Mouse (Mus musculus): ENCODE measurements at regions not wholly inside any gene's neighbourhood (a gene's known extent, or its start where the extent isn't known, plus 50 kb on each side); places are given as distances from the start of the nearest gene placed in this dataset.
"Not testable (repeated sequence)": the region's sequence is repeated elsewhere in the genome, so short reads cannot be mapped to it uniquely, and the experiment has no call there.

DNA sequence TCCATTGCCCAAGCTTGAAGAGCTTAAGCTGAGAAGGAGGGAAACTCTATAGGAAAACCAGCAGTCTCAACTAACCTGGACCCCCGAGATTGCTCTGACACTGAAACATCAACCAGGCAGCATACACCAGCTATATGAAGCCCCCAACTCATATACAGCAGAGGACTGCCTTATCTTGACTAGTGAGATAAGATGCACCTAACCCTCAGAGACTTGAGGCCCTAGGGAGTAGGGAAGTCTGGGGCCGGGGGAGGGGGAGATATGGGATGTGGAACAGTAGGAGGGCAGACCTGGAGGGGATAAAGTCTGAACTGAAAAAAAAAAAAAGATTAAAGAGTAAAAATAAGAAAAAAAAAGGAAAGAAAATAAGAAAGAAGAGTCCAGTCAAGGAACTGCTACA is 540.5 kb upstream of the Pkdcc start:
- POLR2A ChIA-PET: no interaction called here

DNA sequence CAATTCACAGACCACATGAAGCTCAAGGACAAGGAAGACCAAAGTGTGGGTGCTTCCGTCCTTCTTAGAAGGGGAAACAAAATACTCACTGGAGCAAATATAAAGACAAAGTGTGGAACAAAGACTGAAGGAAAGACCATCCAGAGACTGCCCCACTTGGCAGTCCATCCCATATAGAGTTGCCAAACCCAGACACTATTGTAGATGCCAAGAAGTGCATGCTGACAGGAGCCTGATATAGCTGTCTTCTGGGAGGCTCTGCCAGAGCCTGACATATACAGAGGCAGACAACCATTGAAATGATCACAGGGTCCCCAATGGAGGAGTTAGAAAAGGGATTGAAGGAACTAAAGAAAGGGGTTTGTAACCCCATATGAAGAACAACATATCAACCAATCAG is 548.5 kb upstream of the Pkdcc start:
- POLR2A ChIA-PET: interaction anchor here in 1 of 4 experiments (0.6 kb wide), 1 partner anchor 183 kb away, joined by 4 read pairs; no protein-coding TSS in a partner anchor
- CTCF ChIA-PET: not testable (repeated sequence)

More for the DNA sequence above, 540.5 kb upstream of the Pkdcc start:
- CTCF ChIA-PET: no interaction called here

DNA sequence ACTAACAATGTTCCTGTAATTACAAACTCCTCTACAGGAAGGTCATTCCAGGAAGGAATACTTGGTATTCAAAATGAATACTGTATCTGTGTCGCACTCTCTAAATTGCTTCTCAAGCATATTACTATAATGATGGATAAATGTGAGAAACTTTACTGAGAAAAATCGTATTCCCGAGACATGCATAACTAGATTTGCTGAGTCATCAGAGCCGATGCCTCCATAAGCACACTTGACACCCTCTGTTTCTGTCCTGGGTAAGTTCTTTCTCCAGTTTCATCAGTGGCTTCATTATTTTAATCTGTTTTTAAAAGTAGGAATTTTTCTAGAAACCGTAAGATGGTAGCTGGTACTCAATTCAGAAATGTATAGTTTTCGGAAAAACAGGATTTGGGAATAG is 550.7 kb upstream of the Pkdcc start:
- ChIA-PET POLR2A (no interaction called here), CTCF (no interaction called here)

DNA sequence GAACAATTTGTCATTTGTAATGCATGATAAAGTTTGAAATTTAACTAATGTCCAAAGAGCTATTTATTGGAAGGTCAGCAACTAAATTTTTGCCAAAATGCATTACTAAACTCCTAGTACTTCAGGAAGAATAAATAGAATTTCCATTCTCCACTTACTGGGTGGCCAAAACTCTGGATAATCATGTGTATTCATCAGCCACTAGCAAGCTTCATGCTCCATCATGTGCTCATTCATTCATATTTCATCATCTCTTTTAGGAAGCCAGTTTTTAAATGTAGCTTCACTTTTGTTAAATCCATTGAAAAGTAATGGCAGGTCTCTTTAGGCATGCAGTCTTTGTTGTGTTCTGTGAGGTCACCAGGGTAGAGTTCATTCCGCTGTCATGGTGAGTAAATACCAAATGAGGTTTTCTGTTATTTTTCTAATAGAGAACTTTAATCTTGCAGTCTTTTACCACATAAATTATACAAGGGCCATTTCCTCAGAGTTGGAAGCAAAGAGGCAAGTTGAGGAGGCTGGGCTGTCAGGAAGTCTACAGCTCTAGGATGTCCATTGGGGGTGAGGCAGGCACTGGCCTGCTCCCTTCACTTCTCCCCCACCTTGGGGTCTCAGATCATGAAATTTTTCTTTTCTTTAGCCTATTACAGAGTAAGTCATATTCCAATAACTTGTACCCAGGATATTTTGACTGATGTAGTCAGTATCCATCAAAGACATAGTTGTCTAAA is 578.5 kb upstream of the Pkdcc start:
- POLR2A ChIA-PET: no interaction called here
- CTCF ChIA-PET: no interaction called here

DNA sequence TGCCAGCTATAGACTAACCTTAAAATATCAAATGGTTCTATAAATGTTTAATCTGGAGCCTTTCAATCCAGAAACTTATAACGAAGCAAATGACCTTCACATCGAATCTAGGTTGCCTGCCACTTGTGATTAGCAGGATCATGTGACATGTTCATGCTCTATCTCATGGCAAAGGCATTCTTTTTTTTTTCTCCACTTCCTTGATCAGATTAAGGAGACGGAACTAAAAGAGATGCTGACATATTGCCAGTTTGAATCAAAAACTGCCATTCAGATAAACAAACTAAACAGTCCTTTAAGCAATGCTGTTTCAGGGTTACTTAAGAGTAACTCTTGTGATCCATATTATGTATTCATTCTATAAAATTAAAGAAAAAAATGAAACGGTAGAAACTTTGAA is 579.2 kb upstream of the Pkdcc start:
- POLR2A ChIA-PET: no interaction called here

DNA sequence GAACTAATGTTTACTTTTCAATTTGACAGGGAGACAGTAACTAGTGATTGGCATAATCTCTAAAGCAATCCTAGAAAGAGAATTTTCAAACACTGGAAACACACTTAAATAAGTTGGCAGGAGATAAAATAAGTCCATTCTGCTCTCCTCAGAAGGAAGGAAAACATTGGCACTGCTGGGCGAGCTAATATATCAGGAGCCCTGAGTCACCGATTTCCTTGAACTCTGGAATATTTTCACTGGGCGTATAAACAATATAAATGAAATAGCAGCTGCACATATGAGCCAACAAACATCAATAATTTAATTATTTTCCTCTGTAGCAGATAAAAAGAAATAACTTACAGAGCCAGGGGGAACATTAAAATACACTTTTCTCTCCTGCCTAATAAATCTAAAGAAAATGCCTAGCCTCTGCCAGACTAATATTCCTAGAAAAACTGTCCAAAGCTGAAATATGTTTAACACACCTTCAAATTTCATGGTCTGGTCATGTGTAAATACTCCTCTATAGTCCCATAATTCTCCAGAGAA is 608.4 kb upstream of the Pkdcc start:
- ChIA-PET CTCF (no interaction called here), POLR2A (no interaction called here)

More for the DNA sequence above, 579.2 kb upstream of the Pkdcc start:
- CTCF ChIA-PET: no interaction called here

DNA sequence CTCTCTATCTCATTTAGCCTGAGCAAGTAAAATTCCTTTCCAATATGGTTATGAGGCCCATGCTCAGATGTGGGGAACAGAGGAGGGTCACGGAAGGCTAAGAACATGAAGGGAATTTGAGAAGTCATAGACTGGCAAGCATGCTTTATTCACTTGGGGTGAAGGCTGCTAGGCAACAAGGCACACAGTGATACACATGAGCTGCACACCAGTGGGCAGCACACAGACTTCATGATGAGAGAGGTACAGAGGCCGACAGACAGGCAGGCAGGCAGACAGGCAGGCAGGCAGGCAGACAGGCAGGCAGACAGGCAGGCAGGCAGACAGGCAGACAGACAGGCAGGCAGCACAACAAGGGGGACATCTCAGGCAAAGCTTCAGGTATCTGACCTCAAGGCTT is 631.3 kb upstream of the Pkdcc start:
- ChIA-PET CTCF (no interaction called here), POLR2A (no interaction called here)

DNA sequence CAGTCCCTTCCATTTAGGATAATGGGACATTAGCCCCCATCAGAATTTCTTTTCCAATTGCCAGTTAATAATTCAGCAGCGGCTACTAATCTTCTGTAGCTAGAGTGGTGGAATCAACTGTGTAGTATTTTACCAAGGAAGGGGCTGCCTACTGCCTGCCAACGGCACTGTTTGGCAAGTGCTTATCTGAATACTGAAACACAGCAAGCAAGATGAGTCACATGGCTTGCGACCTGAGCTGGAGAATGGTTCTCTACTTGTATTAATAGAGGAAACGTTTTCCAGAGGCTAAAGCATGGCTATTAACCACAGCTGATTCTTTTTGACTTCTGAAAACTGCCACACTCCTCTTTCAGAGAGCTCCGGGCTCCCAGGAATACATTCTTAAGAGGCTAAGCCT is 681.6 kb upstream of the Pkdcc start:
- ChIA-PET POLR2A (no interaction called here), CTCF (no interaction called here)

DNA sequence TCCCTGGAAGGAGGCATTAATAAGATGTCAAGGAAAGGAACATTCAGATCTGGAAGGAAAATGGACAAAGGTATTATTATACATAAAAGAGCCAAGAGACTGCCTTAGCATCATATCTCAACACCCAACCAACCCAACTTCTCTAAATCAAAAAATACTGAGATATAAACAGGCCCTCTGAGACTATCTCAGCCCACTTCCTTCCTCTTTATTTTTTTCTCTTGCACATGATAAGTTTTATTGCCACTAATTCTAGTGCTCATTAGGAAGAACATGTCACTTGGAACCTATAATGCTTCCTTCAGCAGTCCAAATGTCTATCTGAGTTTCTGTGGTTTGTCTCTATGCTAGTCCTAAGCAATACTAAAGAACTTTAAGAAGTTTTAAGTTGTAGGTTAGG is 697.0 kb upstream of the Pkdcc start:
- CTCF ChIA-PET: no interaction called here
- POLR2A ChIA-PET: no interaction called here

DNA sequence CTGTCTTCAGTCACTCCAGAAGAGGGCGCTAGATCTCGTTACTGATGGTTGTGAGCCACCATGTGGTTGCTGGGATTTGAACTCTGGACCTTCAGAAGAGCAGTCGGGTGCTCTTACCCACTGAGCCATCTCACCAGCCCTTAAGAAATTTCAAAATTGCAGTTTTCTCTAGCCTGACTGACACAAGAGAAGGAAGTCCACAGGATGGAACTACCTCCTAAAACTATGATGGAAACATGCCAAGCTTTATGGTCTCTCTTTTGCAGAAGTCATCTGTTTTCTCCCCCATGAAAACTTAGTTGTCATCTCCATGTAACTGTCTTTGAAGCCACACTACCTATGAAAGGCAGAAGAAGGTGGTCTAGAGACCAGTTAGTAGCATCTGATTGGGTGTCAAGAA is 698.2 kb upstream of the Pkdcc start:
- ChIA-PET POLR2A (no interaction called here), CTCF (interaction anchor here in 2 of 4 experiments (0.7 kb wide), 2 partner anchors 106 to 1476 kb away, joined by 6 to 7 read pairs; no protein-coding TSS in a partner anchor)

DNA sequence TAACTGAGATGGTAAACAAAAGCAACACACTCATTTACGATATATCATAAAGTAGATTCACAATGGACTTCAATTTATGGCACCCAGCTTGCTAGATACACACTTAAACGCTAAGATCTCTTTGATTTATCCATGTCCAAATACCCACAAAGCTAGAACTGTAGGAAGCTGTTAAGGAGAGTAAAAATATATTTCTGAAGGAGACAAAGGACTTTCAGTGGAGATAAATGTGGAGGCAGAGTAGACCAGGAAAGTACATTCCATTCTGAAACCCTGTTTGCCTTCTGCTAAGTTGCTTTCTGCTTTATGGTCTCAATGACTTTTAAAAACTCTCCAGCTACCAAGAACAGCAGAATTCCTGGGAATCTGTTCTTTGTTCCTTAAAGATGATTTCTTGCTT is 701.3 kb upstream of the Pkdcc start:
- ChIA-PET POLR2A (no interaction called here), CTCF (no interaction called here)

DNA sequence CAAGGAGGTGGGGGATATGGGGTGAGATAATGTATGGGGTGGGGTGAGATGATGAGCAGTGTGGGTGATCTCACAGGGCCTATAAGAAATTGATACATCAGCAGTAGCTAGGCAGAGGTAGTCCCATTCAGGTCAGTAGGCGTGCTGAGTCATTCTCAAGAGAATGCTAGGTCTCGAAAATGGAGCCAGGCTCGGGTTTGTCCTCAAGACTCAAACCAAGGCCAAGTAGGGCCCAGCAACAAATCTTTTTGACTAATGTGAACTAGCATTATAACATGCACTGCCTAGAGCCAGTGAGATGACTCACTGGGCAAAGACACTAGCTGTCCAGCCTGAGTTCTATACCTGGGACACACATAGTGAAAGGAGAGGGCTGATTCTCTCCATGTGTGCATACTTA is 710.8 kb upstream of the Pkdcc start:
- POLR2A ChIA-PET: no interaction called here
- CTCF ChIA-PET: no interaction called here

DNA sequence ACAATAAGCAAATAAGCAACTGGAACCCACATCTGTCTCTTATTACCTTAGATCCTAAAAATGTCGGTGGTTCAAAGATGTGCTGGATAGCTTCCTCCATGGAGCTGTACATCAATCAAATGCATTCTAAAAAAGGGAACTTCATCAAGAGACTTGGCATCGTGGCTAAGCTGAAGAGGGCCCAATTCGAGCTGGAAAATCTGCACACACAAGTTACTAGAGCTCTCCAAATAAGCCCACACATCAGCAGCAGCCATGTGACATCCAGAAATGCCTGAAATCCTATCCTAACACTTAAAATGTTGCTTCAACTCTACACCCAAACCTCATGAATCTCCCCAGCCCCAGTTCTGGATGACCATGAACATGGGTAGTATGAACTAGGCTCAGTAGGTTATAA is 729.5 kb upstream of the Pkdcc start:
- ChIA-PET POLR2A (no interaction called here), CTCF (no interaction called here)

DNA sequence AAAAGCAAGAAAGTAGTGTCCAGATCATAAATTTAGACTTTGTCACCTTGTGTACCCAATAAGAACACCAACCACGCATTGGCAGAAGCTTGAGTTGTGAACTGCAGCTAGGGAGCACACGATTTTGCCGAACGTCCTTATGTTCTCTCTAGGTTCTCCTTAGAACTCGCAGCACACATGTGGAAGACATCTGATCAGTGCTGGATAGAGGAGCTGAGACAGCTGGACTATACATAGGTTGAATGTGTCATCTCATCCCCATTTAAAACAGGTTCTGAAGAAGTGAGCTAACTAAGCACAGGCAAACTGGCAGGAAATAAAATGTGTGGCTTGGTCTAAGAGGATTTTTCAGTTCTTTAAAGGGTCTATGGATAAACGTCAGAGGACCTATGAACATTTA is 730.5 kb upstream of the Pkdcc start:
- POLR2A ChIA-PET: interaction anchor here in 1 of 4 experiments (0.5 kb wide), 1 partner anchor 392 kb away, joined by 9 read pairs; no protein-coding TSS in a partner anchor
- CTCF ChIA-PET: no interaction called here

DNA sequence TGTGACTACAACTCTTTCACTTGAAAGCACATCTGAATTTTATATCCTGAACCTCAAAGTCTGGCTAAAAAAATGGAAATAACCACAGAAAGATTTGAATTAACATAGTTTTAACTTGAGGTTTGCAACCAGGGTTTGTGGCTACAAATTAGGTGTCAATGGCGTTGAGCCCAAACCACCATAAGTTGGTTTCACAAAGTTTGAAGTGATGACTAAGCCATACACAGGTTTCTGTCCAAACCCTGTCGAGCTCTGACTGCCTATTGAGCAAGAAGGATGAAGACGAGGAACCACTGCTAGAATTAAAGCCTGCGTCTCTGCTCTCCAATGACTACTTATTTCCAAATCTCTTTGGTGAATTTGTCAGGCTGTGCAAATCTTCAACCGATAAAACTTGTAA is 719.8 kb upstream of the Slc8a1 start:
- POLR2A ChIA-PET: interaction anchor here in 1 of 4 experiments (0.5 to 0.6 kb wide), 2 partner anchors 248 to 575 kb away, joined by 3 read pairs; no protein-coding TSS in a partner anchor
- CTCF ChIA-PET: interaction anchor here in 1 of 4 experiments (0.6 kb wide), 1 partner anchor 1120 kb away, joined by 7 read pairs; no protein-coding TSS in a partner anchor

DNA sequence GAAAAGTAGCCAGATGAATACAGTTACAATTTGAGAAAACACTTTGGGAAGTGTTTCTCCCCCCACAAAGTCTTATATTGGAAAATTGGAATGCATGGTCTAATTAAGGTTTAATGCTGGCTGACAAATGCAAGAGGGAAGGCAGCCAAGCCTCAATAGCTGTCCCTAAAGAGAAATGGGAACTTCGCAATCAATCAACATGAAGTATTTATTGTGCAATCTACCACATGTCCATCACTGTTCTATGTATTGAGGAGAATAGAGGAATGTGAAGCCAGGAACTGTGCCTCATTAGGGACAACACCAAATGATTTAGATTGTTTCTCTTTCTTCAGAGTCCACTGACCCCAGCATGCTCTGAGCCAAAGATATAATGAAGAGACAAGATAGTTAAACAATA is 715.7 kb upstream of the Slc8a1 start:
- ChIA-PET CTCF (no interaction called here), POLR2A (no interaction called here)

DNA sequence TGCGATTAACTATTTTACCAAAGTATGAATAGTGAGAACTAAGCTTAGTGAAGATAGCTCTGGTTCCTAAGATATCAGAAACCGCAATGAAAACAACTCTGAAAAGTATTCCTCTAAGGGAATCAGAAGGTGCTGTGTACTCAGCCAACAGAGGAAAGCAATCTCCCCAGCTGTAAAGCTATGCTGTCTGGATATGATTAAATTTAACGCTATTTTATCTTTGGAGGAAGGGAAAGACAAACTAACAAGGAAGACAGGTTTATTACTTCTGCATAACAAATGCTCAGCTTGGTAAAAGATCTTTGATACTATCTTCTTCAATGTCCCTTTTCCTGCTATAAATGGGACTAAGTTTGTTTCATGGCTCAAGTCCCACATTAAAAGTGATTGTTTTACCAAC is 700.9 kb upstream of the Slc8a1 start:
- POLR2A ChIA-PET: interaction anchor here in 2 of 4 experiments (0.8 to 1.8 kb wide), 2 partner anchors 22 to 63 kb away, joined by 3 to 4 read pairs; no protein-coding TSS in a partner anchor
- CTCF ChIA-PET: no interaction called here

DNA sequence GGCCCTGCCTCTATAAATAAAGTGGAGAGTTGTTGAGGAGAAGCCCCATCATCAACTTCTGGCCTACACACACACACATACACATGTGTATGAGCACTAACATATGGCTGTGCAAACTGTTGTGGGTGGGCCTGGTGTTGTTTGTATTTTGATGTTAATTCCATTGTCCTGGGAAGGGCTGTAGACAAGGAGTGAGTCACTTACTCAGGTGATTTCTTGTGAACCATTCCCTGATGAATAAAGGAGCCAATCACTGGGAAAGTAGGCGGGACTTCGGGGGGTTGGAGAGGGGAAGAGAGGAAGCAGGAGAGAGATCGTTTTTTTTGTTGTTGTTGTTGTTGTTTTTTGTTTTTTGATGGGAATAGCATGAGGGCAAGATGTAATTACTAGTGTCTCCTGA is 699.0 kb upstream of the Slc8a1 start:
- CTCF ChIA-PET: no interaction called here
- POLR2A ChIA-PET: interaction anchor here in 1 of 4 experiments (0.8 kb wide), 1 partner anchor 13 kb away, joined by 3 read pairs; no protein-coding TSS in a partner anchor

DNA sequence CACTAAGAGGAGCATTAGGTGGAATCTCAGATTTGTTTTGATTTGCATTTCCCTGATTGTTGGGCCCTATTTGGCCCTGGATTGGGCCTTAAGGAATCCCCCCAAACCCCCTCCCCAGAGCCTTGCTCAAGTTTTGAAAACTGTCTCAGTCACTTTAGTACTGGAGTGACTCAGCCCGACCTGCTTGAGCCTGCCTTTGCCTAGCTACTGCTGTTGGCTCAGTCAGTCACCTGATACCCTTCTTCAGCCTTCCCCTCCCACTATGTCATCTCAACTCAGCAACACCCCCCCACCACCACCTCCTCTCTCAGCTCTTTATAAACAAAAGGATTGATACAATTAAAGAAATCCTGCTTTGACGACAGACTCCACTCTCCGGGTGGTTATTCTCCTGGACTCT is 694.5 kb upstream of the Slc8a1 start:
- ChIA-PET CTCF (interaction anchor here in 1 of 4 experiments (0.7 kb wide), 1 partner anchor 1482 kb away, joined by 5 read pairs; no protein-coding TSS in a partner anchor), POLR2A (interaction anchor here in 2 of 4 experiments (0.6 to 0.7 kb wide), 2 partner anchors 78 to 276 kb away, joined by 3 read pairs; no protein-coding TSS in a partner anchor)

DNA sequence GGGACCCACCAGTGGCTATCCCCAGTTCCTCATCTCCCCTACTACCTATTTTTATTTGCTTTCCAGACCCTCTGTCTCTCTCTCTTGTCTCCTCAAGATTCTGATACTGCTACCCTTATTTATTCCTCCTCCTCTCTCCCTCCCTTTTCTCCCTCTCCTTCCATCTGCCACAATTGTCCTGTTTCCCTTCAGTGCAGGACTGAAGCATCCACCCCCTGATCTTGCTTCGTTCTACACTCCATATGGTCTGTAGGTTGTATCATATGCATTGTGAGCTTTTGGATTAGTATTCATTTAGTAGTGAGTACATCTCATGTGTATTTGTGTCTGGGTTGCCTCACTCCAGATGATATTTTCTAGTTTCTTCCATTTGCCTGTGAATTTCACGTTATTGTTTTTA is 670.1 kb upstream of the Slc8a1 start:
- ChIA-PET POLR2A (no interaction called here), CTCF (no interaction called here)

DNA sequence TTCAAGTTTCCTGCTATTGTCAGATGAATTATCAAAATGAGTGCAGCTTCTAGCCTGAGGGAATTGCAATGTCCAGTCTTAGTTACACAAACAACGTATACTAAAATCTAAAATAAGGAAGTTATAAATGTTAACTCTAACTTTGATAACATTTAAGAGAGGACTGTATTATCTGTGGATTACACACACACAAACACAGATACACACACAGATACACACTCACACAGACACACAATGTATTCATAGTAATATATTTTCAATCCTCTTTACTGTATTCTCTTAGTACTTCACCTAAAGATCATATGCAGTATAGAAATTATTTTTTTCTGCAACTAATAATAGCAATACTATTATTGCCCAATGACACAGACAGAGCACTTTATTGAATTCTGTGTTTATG is 661.2 kb upstream of the Slc8a1 start:
- ChIA-PET POLR2A (no interaction called here), CTCF (no interaction called here)

DNA sequence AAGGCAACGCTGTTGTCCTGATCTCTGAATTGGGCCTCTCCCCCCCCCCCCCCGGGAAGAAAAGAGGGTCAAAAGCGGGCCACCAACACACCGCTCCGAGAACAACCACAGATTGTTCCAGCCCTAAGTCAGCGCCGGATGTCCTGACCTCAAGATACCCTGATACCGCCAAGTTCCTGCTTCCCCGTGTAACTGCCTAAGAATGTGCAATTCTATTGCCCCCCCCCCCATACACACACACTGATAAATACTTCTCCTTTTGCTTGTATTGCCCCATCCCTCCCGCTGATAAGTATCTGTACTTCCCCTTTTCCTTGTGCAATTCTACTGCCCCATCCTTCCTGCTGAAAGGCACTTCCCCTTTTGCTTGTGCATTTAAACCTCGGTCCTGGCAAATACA is 641.2 kb upstream of the Slc8a1 start:
- CTCF ChIA-PET, POLR2A ChIA-PET: not testable (repeated sequence)

All from embryonic stem cell, embryonic (primary cell).